Mouse (Mus musculus) stomach, postnatal 0 days (tissue): ENCODE measurements around the gene Arhgef3.

Experiments used
- CTCF ChIP-seq: IDR thresholded peaks from 2 replicates; pipeline ENCODE4 v1.5.1; 2016; ENCODE audit warnings: antibody characterized with exemption, low read depth, mild to moderate bottlenecking, moderate library complexity
- EP300 ChIP-seq: optimal IDR thresholded peaks from 2 replicates; pipeline ENCODE3; 2016; ENCODE audit warnings: antibody characterized with exemption

DNA sequence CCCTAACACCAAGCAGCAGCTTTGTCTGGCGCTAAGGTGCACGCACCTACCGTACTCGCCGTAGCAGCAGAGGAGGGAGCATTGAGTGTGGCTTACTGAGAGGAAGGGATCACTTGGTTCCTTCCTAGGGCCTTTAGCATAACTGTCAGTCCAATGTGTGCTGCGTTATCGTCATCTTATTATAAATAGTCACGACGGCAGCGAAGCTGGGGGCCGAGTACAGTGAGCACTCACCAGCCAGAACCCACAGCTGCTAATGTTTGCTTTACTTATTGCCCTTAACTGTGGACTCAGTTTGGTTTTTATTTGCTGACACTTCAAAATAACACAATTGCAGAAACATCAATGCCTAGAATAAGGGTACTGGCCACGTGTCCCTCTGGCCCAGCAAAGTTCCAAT is 105.6 kb downstream of the Arhgef3 start:
- TF ChIP-seq EP300 (no peak), CTCF (no peak)
